ENCODE assay signal across 15 mouse cellular contexts in the genomic region with DNA sequence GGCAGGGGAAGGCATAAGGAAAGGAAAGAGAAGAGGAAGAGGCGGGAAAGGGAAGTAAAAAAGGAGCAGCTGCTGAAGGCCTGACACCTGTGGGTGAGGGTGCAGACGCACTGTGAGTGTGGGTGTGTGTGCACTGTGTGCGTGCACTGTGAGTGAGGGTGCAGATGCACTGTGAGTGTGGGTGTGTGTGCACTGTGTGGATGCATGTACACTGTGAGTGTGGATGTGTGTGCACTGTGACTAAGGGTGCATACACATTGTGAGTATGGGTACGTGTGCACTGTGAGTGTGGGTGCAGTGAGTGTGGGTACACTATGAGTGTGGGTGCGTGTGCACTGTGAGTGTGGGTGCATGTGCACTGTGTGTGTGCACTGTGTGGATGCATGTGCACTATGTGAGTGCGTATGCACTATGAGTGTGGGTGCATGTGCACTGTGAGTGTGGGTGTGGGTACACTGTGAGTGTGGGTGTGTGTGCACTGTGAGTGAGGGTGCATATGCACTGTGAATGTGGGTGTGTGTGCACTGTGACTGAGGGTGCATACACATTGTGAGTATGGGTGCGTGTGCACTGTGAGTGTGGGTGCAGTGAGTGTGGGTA. TPM values are rescaled to one million over a fixed set of nuclear protein-coding genes. Genes with fewer than 3 reads are reported as not detected.
A peak's percentile ranks its signal among the peaks of the same experiment; 100 is the strongest.
DNase-seq lines count a peak whose midpoint lies in the region; ATAC-seq and TF ChIP-seq lines count a peak whose summit lies in the region.
"Had no signal": no experiment of that assay in that cellular context is flagged by ENCODE, and none has a peak within 500 bp of the region (broad histone marks: within the 10 kb centered on the region; RNA-seq: fewer than 3 reads in every experiment).

No protein-coding gene starts in this region.

- peaks cover 8% of the 10 kb centered on the region; the same call in 1 of the 2 replicates for H3K9me3 ChIP-seq in heart, embryonic 12.5 days (replicated peaks)
- no peaks in the 10 kb centered on the region for H3K9me3 ChIP-seq in liver, embryonic 12.5 days (replicated peaks)
- no peaks in the 10 kb centered on the region for H3K9me3 ChIP-seq in liver, postnatal 0 days (ENCODE audit: low read length)
- H3K9me3 ChIP-seq in G1E (replicated peaks): no peaks in the 10 kb centered on the region
- no peaks in the 10 kb centered on the region for H3K9me3 ChIP-seq in embryonic facial prominence, embryonic 12.5 days
- H3K9me3 ChIP-seq: embryonic facial prominence, embryonic 15.5 days had no signal

- no peak for TF ChIP-seq CTCF in liver, postnatal 0 days (IDR thresholded peaks at IDR 0.05; ENCODE audit: low read depth)
- TF ChIP-seq CTCF in G1E (IDR thresholded peaks at IDR 0.05; ENCODE audit: low read depth, low read length): no peak

- no peak overlapping the region for H3K27ac ChIP-seq in heart, embryonic 12.5 days (ENCODE audit: poor library complexity, severe bottlenecking)
- H3K27ac ChIP-seq in liver, embryonic 12.5 days: no peak overlapping the region
- H3K27ac ChIP-seq in liver, postnatal 0 days (ENCODE audit: low read depth): no peak overlapping the region
- no peak overlapping the region for H3K27ac ChIP-seq in embryonic facial prominence, embryonic 12.5 days
- H3K27ac ChIP-seq: embryonic facial prominence, embryonic 15.5 days; hindbrain, embryonic 14.5 days; left cerebral cortex, adult 2 months had no signal

- WGBS in heart, embryonic 12.5 days: 88% methylated on average over 7 of the region's 7 CpGs
- WGBS in liver, embryonic 12.5 days (ENCODE audit: insufficient replicate concordance): 76% methylated on average over 7 of the region's 7 CpGs
- WGBS in liver, postnatal 0 days (ENCODE audit: insufficient replicate concordance): 80% methylated on average over 7 of the region's 7 CpGs
- 95% methylated on average over 7 of the region's 7 CpGs for WGBS in embryonic facial prominence, embryonic 12.5 days

- peaks cover 5% of the 10 kb centered on the region; the same call in 1 of the 2 replicates for H3K27me3 ChIP-seq in heart, embryonic 12.5 days (replicated peaks)
- no peaks in the 10 kb centered on the region for H3K27me3 ChIP-seq in liver, embryonic 12.5 days (replicated peaks)
- H3K27me3 ChIP-seq in liver, postnatal 0 days (ENCODE audit: insufficient read depth, low read length): no peaks in the 10 kb centered on the region
- peaks cover 28% of the 10 kb centered on the region for H3K27me3 ChIP-seq in G1E (ENCODE audit: insufficient read depth, low read length)
- no peaks in the 10 kb centered on the region for H3K27me3 ChIP-seq in embryonic facial prominence, embryonic 12.5 days
- H3K27me3 ChIP-seq: embryonic facial prominence, embryonic 15.5 days had no signal

- H3K4me1 ChIP-seq in heart, embryonic 12.5 days (replicated peaks): peaks cover 8% of the 10 kb centered on the region
- H3K4me1 ChIP-seq in liver, embryonic 12.5 days: no peaks in the 10 kb centered on the region
- H3K4me1 ChIP-seq in liver, postnatal 0 days (ENCODE audit: insufficient read depth): peaks cover 3% of the 10 kb centered on the region; the same call in 1 of the 2 replicates
- peaks cover 3% of the 10 kb centered on the region; the same call in 1 of the 2 replicates for H3K4me1 ChIP-seq in G1E (ENCODE audit: insufficient read depth, low read depth, low read length)
- peaks cover 8% of the 10 kb centered on the region; the same call in 1 of the 2 replicates for H3K4me1 ChIP-seq in embryonic facial prominence, embryonic 12.5 days

- TF ChIP-seq EP300 in liver, postnatal 0 days (IDR thresholded peaks at IDR 0.05; ENCODE audit: low read depth): no peak

- no peaks in the 10 kb centered on the region for H3K36me3 ChIP-seq in heart, embryonic 12.5 days
- H3K36me3 ChIP-seq in liver, embryonic 12.5 days: no peaks in the 10 kb centered on the region
- no peaks in the 10 kb centered on the region for H3K36me3 ChIP-seq in liver, postnatal 0 days (replicated peaks; ENCODE audit: insufficient read depth, low read length)
- no peaks in the 10 kb centered on the region for H3K36me3 ChIP-seq in G1E (replicated peaks)
- no peaks in the 10 kb centered on the region for H3K36me3 ChIP-seq in embryonic facial prominence, embryonic 12.5 days
- H3K36me3 ChIP-seq: embryonic facial prominence, embryonic 15.5 days had no signal

- H3K9ac ChIP-seq in heart, embryonic 12.5 days: no peak overlapping the region
- no peak overlapping the region for H3K9ac ChIP-seq in liver, embryonic 12.5 days
- H3K9ac ChIP-seq in liver, postnatal 0 days (replicated peaks): no peak overlapping the region
- no peak overlapping the region for H3K9ac ChIP-seq in embryonic facial prominence, embryonic 12.5 days
- H3K9ac ChIP-seq: embryonic facial prominence, embryonic 15.5 days; hindbrain, embryonic 14.5 days had no signal

- no peak overlapping the region for H3K4me3 ChIP-seq in heart, embryonic 12.5 days
- H3K4me3 ChIP-seq in liver, embryonic 12.5 days: no peak overlapping the region
- no peak overlapping the region for H3K4me3 ChIP-seq in liver, postnatal 0 days (ENCODE audit: low read depth, low read length)
- H3K4me3 ChIP-seq in G1E (ENCODE audit: low read depth, low read length): peak overlapping the region; percentile 13; the same call in 1 of the 2 replicates
- H3K4me3 ChIP-seq in embryonic facial prominence, embryonic 12.5 days: no peak overlapping the region
- H3K4me3 ChIP-seq: embryonic facial prominence, embryonic 15.5 days; left cerebral cortex, adult 2 months had no signal

- ATAC-seq in heart, embryonic 12.5 days (ENCODE audit: insufficient number of reproducible peaks, low FRiP score): peak; percentile 53
- ATAC-seq in liver, embryonic 12.5 days: peak; percentile 47; the same call in 1 of the 2 replicates
- ATAC-seq in liver, postnatal 0 days: no peak
- no peak for ATAC-seq in G1E (ENCODE audit: extremely low read depth, insufficient number of reproducible peaks, low FRiP score, poor library complexity, severe bottlenecking)
- ATAC-seq in embryonic facial prominence, embryonic 12.5 days (ENCODE audit: insufficient number of reproducible peaks, insufficient read depth, low FRiP score, low TSS enrichment): peak; percentile 76
- ATAC-seq: CD4-positive, CD25-positive, alpha-beta regulatory T cell, adult 4 months had no signal

- H3K4me2 ChIP-seq in heart, embryonic 12.5 days: no peak overlapping the region
- no peak overlapping the region for H3K4me2 ChIP-seq in liver, embryonic 12.5 days
- no peak overlapping the region for H3K4me2 ChIP-seq in liver, postnatal 0 days (ENCODE audit: low read depth, low read length)
- H3K4me2 ChIP-seq in embryonic facial prominence, embryonic 12.5 days (replicated peaks): no peak overlapping the region
- H3K4me2 ChIP-seq: embryonic facial prominence, embryonic 15.5 days; hindbrain, embryonic 14.5 days had no signal

- no peak for DNase-seq in heart, postnatal 4 days
- no peak for DNase-seq in liver, postnatal 0 days
- no peak for DNase-seq in G1E (ENCODE audit: low spot score)
- no peak for DNase-seq in adrenal gland, adult 8-10 months
- no peak for DNase-seq in thymus, postnatal 0 days (ENCODE audit: low spot score)
- DNase-seq: cerebellum, postnatal 14 days; lung, postnatal 36 days; thymus, adult 2 months had no signal

RNA-seq across cellular contexts. Expression of a gene that starts 32.1 kb away (rescaled TPM):
- polyA plus RNA-seq in heart, embryonic 12.5 days (2016; fragmentation: Nextera tagmentation; extraction: Ambion mirVana): 95.8 and 98.8 TPM in 2 replicates
- 10 to 100 TPM; 83.3 to 87.0 TPM for total RNA-seq in heart, postnatal 4 days (2021)
- 50.5 and 51.2 TPM in 2 replicates for polyA plus RNA-seq in liver, embryonic 12.5 days (2016; fragmentation: Nextera tagmentation; extraction: Ambion mirVana)
- polyA plus RNA-seq in liver, postnatal 0 days (2015; fragmentation: Nextera tagmentation; extraction: Ambion mirVana): 53.8 and 53.9 TPM in 2 replicates
- total RNA-seq in G1E (2014; fragmentation: Nextera tagmentation) (63.6 and 71.5 TPM in 2 replicates), G1E (2017) (56.3 and 57.9 TPM in 2 replicates)
- polyA plus RNA-seq in G1E (2012): 4.2 and 5.5 TPM in 2 replicates
- polyA plus RNA-seq in embryonic facial prominence, embryonic 12.5 days (2016; fragmentation: Nextera tagmentation; extraction: Ambion mirVana): 60.6 and 68.3 TPM in 2 replicates
- total RNA-seq in adrenal gland, adult 8-10 months (2022): 100 to 1,000 TPM; 104 to 117 (median 108) TPM
- 109 and 111 TPM in 2 replicates for polyA plus RNA-seq in thymus, postnatal 0 days (2015; fragmentation: Nextera tagmentation; extraction: Ambion mirVana)

Comparison
In these comparisons a context has a peak if more than half of its experiments do, and no peak if none do; other contexts are left out.
1. ATAC-seq: peak in heart, embryonic 12.5 days (single experiment), liver, embryonic 12.5 days (single experiment) and embryonic facial prominence, embryonic 12.5 days (single experiment); none in liver, postnatal 0 days (single experiment) and G1E (single experiment).